Mouse (Mus musculus) embryonic fibroblast, embryonic 13.5 days (primary cell): ENCODE data around the gene Itga11.

Experiments used
- CTCF ChIP-seq: IDR thresholded peaks from 2 replicates; pipeline ENCODE4 v1.5.1; 2011; ENCODE audit warnings: mild to moderate bottlenecking, control low read depth, low read length, moderate library complexity, borderline replicate concordance; ENCODE audit not compliant: insufficient read depth
- POLR2A ChIP-seq: IDR thresholded peaks from 2 replicates; pipeline ENCODE4 v1.6.1; 2011; ENCODE audit warnings: low read depth, mild to moderate bottlenecking, control low read depth, low read length, moderate library complexity

DNA sequence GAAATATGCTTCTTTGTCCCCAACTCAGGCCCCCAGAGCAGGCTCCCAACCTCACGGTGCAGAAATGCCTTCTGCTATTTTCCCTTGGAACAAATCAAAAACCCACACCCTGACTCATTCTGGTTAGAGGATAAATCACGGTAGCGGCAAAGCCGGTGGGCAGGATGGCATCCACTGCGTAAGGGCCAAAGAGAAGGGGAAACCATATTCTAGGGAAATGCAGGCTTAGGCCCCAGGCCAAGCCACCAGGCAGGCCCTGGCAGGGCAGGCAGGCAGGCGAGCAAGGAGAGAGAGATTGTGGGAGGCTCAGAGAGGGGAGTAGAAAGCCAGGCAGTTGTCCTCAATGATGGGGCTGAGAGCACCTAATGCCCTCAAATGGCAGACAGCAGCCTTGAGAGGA lies 34.7 kb downstream of the Itga11 start:
- TF ChIP-seq CTCF (no peak), POLR2A (no peak)
